ENCODE assay signal across 13 mouse cellular contexts in genomic region chr2:165550410-165550809, GRCm38 (mm10). TPM values are rescaled to one million over a fixed set of nuclear protein-coding genes. Genes with fewer than 3 reads are reported as not detected.
DNase-seq lines count a peak whose midpoint lies in the region; ATAC-seq and TF ChIP-seq lines count a peak whose summit lies in the region.
"Not testable (repeated sequence)": the region's sequence is repeated elsewhere in the genome, so short reads cannot be mapped to it uniquely, and the experiment has no call there.
"Had no signal": no experiment of that assay in that cellular context is flagged by ENCODE, and none has a peak within 500 bp of the region (broad histone marks: within the 10 kb centered on the region; RNA-seq: fewer than 3 reads in every experiment).

No protein-coding gene starts in this region.

- peak in 2 of 3 experiments; percentile 13 to 23; a peak in 1 of 6 replicates for TF ChIP-seq CTCF in MEL (IDR thresholded peaks at IDR 0.05 in 2 of 3, conservative IDR thresholded peaks at IDR 0.05 in 1 of 3; ENCODE audit: control insufficient read depth in 1 of 3, insufficient read depth in 1 of 3, low read depth in 2 of 3, low read length in 3 of 3, poor library complexity in 1 of 3, severe bottlenecking in 1 of 3)
- 0 out of 2 replicates have a peak, but pooled peaks have one; percentile 15 for TF ChIP-seq CTCF in heart, adult 2 months (IDR thresholded peaks at IDR 0.05)
- peak; percentile 39; the same call in 1 of the 2 replicates for TF ChIP-seq CTCF in kidney, postnatal 0 days (IDR thresholded peaks at IDR 0.05; ENCODE audit: low read depth)
- TF ChIP-seq CTCF in liver, postnatal 0 days (IDR thresholded peaks at IDR 0.05; ENCODE audit: low read depth) = peak; percentile 44
- peak; percentile 5; the same call in 1 of the 2 replicates for TF ChIP-seq CTCF in spleen, adult 2 months (IDR thresholded peaks at IDR 0.05; ENCODE audit: extremely low read depth, insufficient read depth, insufficient read length, insufficient replicate concordance)

- not testable (repeated sequence) for H3K9ac ChIP-seq in MEL (ENCODE audit: control insufficient read depth, low read depth, low read length, poor library complexity, severe bottlenecking); heart, adult 2 months (ENCODE audit: low read depth, low read length); kidney, postnatal 0 days (ENCODE audit: low read depth, low read length); liver, postnatal 0 days (replicated peaks)

- not testable (repeated sequence) for TF ChIP-seq EP300 in MEL (IDR thresholded peaks at IDR 0.05; ENCODE audit: low read depth in 1 of 2, low read length in 2 of 2); heart, adult 2 months (IDR thresholded peaks at IDR 0.05; ENCODE audit: insufficient read depth, low read depth, low read length); liver, postnatal 0 days (IDR thresholded peaks at IDR 0.05; ENCODE audit: low read depth)

- not testable (repeated sequence) for H3K27ac ChIP-seq in MEL (ENCODE audit: control insufficient read depth, low read depth, low read length); heart, adult 2 months; kidney, postnatal 0 days; liver, postnatal 0 days (ENCODE audit: low read depth); spleen, adult 2 months (ENCODE audit: insufficient read depth, low read length)

- H3K4me1 ChIP-seq in MEL (ENCODE audit: control insufficient read depth in 1 of 2, insufficient read depth in 2 of 2, low read length in 2 of 2); heart, adult 2 months (ENCODE audit: control insufficient read depth, insufficient read depth, low read length); kidney, postnatal 0 days (replicated peaks; ENCODE audit: insufficient read depth, low read length); liver, postnatal 0 days (ENCODE audit: insufficient read depth); spleen, adult 2 months (ENCODE audit: control insufficient read depth, insufficient read depth, insufficient read length): not testable (repeated sequence)

- H3K4me3 ChIP-seq in MEL (ENCODE audit: control insufficient read depth in 1 of 2, insufficient read depth in 1 of 2, low read depth in 2 of 2, low read length in 2 of 2); heart, adult 2 months; kidney, postnatal 0 days (replicated peaks; ENCODE audit: low read depth, low read length); liver, postnatal 0 days (ENCODE audit: low read depth, low read length); spleen, adult 2 months (ENCODE audit: extremely low read depth, insufficient read depth, insufficient read length): not testable (repeated sequence)

- ATAC-seq in kidney, postnatal 0 days (replicated peaks; ENCODE audit: low FRiP score, low read depth); liver, postnatal 0 days: not testable (repeated sequence)

- WGBS in heart, adult 2 months = 75% methylated on average over 7 of the region's 7 CpGs
- WGBS in kidney, postnatal 0 days = 79% methylated on average over 7 of the region's 7 CpGs
- WGBS in liver, postnatal 0 days (ENCODE audit: insufficient replicate concordance) = 66% methylated on average over 7 of the region's 7 CpGs
- WGBS in spleen, adult 2 months = 71% methylated on average over 7 of the region's 7 CpGs

- intact Hi-C loops in heart, adult 2 months (cut with DNase I) = not testable (repeated sequence)

- not testable (repeated sequence) for H3K4me2 ChIP-seq in kidney, postnatal 0 days (ENCODE audit: low read length); liver, postnatal 0 days (ENCODE audit: low read depth, low read length)

- not testable (repeated sequence) for H3K79me2 ChIP-seq in MEL (ENCODE audit: control insufficient read depth, insufficient read depth, low read length, poor library complexity); heart, adult 2 months (replicated peaks; ENCODE audit: control insufficient read depth, insufficient read depth, low read length)

- not testable (repeated sequence) for H3K36me3 ChIP-seq in MEL (ENCODE audit: control insufficient read depth in 1 of 2, insufficient read depth in 2 of 2, low read length in 2 of 2); heart, adult 2 months (ENCODE audit: control insufficient read depth, insufficient read depth, low read length); kidney, postnatal 0 days (ENCODE audit: insufficient read depth, low read length); liver, postnatal 0 days (replicated peaks; ENCODE audit: insufficient read depth, low read length); spleen, adult 2 months (ENCODE audit: control insufficient read depth, insufficient read depth, low read length)

- not testable (repeated sequence) for TF ChIP-seq RAD21 in MEL (IDR thresholded peaks at IDR 0.05; ENCODE audit: low read depth, low read length)

- DNase-seq in B cell, adult 2 months = peak; percentile 6 to 8
- DNase-seq in MEL (ENCODE audit: low read depth, low spot score); heart, adult 2 months; kidney, postnatal 0 days (ENCODE audit: low spot score); liver, postnatal 0 days; spleen, adult 2 months (ENCODE audit: low read depth in 1 of 2, low spot score in 2 of 2): not testable (repeated sequence)
- peak; percentile 27 for DNase-seq in lung, postnatal 36 days
- DNase-seq in thymus, postnatal 25 days = peak; percentile 3

- not testable (repeated sequence) for H3K9me3 ChIP-seq in MEL (replicated peaks; ENCODE audit: insufficient read depth, low read length); kidney, postnatal 0 days (replicated peaks; ENCODE audit: low read length); liver, postnatal 0 days (ENCODE audit: low read length)

- TF ChIP-seq POLR2A in MEL (IDR thresholded peaks at IDR 0.05; ENCODE audit: control insufficient read depth in 1 of 2, insufficient read depth in 1 of 2, low read depth in 1 of 2, low read length in 2 of 2, poor library complexity in 1 of 2); heart, adult 2 months (IDR thresholded peaks at IDR 0.05; ENCODE audit: insufficient read depth, low read depth, low read length); spleen, adult 2 months (IDR thresholded peaks at IDR 0.05; ENCODE audit: low read depth, low read length): not testable (repeated sequence)

- not testable (repeated sequence) for H3K27me3 ChIP-seq in MEL (ENCODE audit: control insufficient read depth in 1 of 2, insufficient read depth in 2 of 2, low read length in 2 of 2); heart, adult 2 months (ENCODE audit: control insufficient read depth, insufficient read depth, low read length); kidney, postnatal 0 days (ENCODE audit: insufficient read depth, low read length); liver, postnatal 0 days (ENCODE audit: insufficient read depth, low read length); spleen, adult 2 months (ENCODE audit: control insufficient read depth, insufficient read depth, low read length)

RNA-seq across cellular contexts. Expression of gene Eya2, which starts 44.4 kb away (rescaled TPM):
- total RNA-seq in MEL (2012; rRNA removed) = not detected in 2 replicates
- polyA plus RNA-seq in MEL (2012; ENCODE audit: insufficient read depth in 1 of 2, insufficient read length in 2 of 2, low read depth in 1 of 2, low replicate concordance in 2 of 2, missing spikeins in 1 of 2) = not detected
- 1 to 10 TPM in 1 of 2 experiments, under 1 TPM in 1; 0.55 to 1.6 TPM for total RNA-seq in heart, adult 2 months (2021)
- polyA plus RNA-seq in heart, adult 2 months (2012; rRNA removed) = 2.4 and 5.5 TPM in 2 replicates
- 6.3 and 8.0 TPM in 2 replicates for polyA plus RNA-seq in kidney, postnatal 0 days (2015; fragmentation: Nextera tagmentation; extraction: Ambion mirVana)
- 0.20 and 0.25 TPM in 2 replicates for polyA plus RNA-seq in liver, postnatal 0 days (2015; fragmentation: Nextera tagmentation; extraction: Ambion mirVana)
- polyA plus RNA-seq in spleen, adult 2 months (2012; rRNA removed) = 6.0 and 7.0 TPM in 2 replicates
- total RNA-seq: G1E had no signal
- polyA plus RNA-seq: G1E; liver, embryonic 15.5 days had no signal

RNA-seq across cellular contexts. Expression of gene Slc2a10, which starts 46.8 kb away (rescaled TPM):
- not detected in 2 replicates for total RNA-seq in MEL (2012; rRNA removed)
- not detected for polyA plus RNA-seq in MEL (2012; ENCODE audit: insufficient read depth in 1 of 2, insufficient read length in 2 of 2, low read depth in 1 of 2, low replicate concordance in 2 of 2, missing spikeins in 1 of 2)
- total RNA-seq in heart, adult 2 months (2021) = 1 to 10 TPM; 5.0 to 5.8 TPM
- polyA plus RNA-seq in heart, adult 2 months (2012; rRNA removed) = 3.8 and 4.4 TPM in 2 replicates
- polyA plus RNA-seq in kidney, postnatal 0 days (2015; fragmentation: Nextera tagmentation; extraction: Ambion mirVana) = 3.2 and 4.3 TPM in 2 replicates
- 0.13 and 0.34 TPM in 2 replicates for polyA plus RNA-seq in liver, postnatal 0 days (2015; fragmentation: Nextera tagmentation; extraction: Ambion mirVana)
- 0.83 and 1.3 TPM in 2 replicates for polyA plus RNA-seq in spleen, adult 2 months (2012; rRNA removed)
- polyA plus RNA-seq: CD4-positive, CD25-positive, alpha-beta regulatory T cell, adult 4 months; G1E; inflammation-experienced regulatory T-cells, adult 6 months; Patski had no signal

RNA-seq across cellular contexts. Expression of gene Trp53rka, which starts 57.3 kb away (rescaled TPM):
- 26.8 and 35.1 TPM in 2 replicates for total RNA-seq in MEL (2012; rRNA removed)
- 10 to 100 TPM in 1 of 2 experiments, not detected in 1; 29.8 TPM for polyA plus RNA-seq in MEL (2012; ENCODE audit: insufficient read depth in 1 of 2, insufficient read length in 2 of 2, low read depth in 1 of 2, low replicate concordance in 2 of 2, missing spikeins in 1 of 2)
- total RNA-seq in heart, adult 2 months (2021) = 1 to 10 TPM; 8.8 to 9.2 TPM
- polyA plus RNA-seq in heart, adult 2 months (2012; rRNA removed) = 10.9 and 14.4 TPM in 2 replicates
- 27.2 and 27.5 TPM in 2 replicates for polyA plus RNA-seq in kidney, postnatal 0 days (2015; fragmentation: Nextera tagmentation; extraction: Ambion mirVana)
- polyA plus RNA-seq in liver, postnatal 0 days (2015; fragmentation: Nextera tagmentation; extraction: Ambion mirVana) = 8.8 and 9.1 TPM in 2 replicates
- polyA plus RNA-seq in spleen, adult 2 months (2012; rRNA removed) = 15.6 and 26.4 TPM in 2 replicates
